Mouse (Mus musculus): ENCODE measurements at regions not wholly inside any gene's neighbourhood (a gene's known extent, or its start where the extent isn't known, plus 50 kb on each side); places are given as distances from the start of the nearest gene placed in this dataset.

DNA sequence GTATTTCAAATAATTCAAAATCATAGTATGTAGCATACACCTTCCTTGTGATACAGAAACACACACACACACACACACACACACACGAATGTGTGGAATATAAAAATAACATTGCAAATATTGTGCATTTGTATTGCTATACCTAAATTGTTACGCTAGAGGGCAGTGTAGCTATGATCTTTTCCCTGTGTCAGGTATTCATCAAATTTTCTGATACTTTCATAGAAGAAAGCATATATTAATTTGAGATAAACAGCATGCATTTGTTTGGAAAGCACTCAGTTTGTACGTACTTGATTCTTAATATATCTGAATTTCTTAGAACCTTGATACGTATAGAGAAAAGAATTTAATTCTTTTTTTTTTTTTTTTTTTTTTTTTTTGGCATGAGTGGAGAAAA lies 1700.9 kb upstream of the Sel1l start:
- peak in 1 of 2 experiments; percentile 2 for DNase-seq

- DNase-seq, result no peak
Measured at GRCm38 (mm10) chr12:93523465-93523864, 1674.5 kb upstream of the Sel1l start.

DNA sequence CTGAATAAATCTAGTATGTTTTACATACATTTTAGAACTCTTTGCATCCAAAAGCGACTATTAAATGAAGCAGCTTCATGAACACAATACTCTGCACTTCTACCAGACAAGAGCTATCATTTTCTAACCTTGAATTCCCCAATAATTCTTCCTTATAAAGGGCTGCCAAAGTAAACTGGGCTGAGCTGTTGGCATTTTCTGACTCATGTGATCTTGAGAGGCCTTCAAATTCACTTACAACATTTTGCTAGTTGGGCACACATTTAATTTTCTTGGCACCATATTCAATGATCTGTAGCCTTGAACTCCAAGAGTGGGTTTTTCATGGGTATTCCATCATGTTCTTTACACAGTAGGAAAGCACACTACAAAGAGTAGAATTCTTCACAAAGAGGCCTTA lies 1637.4 kb upstream of the Sel1l start:
- DNase-seq, result no peak

- DNase-seq, result no peak
Measured at GRCm38 (mm10) chr12:93462106-93462505, 1613.1 kb upstream of the Sel1l start.

DNA sequence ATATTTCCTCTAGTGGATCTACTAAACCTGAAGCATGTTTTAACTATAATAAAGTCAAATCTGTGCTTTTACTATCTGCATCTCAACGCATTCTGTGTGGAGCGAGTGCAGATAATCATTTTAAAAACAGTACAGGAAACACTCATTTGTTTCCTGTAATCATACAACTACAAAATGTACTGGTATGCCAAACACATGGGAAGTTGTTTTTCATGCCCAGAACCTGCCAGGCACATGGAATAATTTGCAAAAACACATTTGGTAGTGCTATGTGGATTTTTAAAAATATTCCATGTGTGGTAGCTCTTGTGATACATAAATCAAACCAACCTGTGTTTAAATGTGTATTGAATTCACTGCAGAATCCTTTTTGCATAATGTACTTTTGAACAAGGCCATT lies 1600.5 kb upstream of the Sel1l start:
- no peak for DNase-seq

DNA sequence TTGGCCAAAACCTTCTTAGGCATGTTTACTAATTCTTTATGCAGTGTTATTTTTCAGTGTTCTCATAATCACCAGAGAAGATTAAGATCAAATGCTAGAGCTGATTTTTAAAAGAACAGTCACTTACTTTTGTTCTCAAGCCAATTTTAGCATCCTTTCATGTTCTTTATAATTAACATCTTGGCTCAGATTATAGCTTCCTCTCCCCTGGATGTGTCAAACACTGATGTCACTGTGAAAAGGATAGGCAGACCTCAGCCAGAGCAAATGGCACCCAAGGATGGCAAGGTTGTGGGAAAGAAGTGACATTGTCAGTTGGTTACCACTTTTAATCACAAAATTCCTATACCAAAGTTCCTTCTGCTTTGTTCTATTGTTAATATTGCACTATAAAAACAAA lies 1580.3 kb upstream of the Sel1l start:
- DNase-seq, result peak in 1 of 2 experiments; percentile 1

- no peak for DNase-seq
Measured at GRCm38 (mm10) chr12:93427988-93428387, 1579.0 kb upstream of the Sel1l start.

GRCm38 (mm10) chr12:93416381-93416780 lies 1567.4 kb upstream of the Sel1l start:
- DNase-seq, result no peak

DNA sequence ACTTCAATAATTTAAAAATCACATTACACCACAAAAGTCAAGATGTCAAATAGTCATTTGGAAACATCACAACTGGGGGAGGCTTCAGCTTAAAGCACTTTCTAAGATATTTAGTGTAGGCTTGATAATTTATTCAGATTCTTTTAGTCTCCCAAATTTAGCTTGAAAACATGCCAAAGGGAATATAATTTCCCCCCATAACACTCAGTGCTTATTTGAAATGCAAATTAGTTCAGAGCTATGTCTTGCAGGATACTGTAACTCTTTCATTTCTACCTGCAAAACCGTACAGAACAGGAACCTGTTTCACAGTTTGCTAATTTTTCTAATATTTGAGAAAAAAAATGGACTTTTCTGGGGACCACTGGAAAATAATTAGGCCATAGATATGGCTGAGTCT lies 1566.8 kb upstream of the Sel1l start:
- no peak for DNase-seq

DNA sequence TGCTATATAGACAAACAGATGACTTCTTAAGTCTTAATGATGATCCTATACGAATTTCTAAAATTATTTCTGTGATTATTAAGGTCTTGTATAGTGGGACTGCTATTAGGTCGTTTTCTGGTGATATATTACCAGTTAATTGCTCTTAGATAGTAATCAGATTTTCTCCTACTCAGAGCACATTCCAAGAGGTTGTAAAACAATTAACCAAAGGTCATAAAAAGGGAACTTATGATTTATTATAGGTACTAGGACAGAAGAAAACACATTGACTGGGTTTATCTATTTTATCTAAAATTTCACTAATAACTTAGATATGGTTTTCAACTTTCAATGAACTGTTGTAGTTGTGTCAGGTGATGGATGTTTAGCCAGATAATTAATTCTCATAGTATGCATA lies 1536.6 kb upstream of the Sel1l start:
- DNase-seq, result no peak

- DNase-seq, result no peak
Measured at GRCm38 (mm10) chr12:93342933-93343332, 1494.0 kb upstream of the Sel1l start.

DNA sequence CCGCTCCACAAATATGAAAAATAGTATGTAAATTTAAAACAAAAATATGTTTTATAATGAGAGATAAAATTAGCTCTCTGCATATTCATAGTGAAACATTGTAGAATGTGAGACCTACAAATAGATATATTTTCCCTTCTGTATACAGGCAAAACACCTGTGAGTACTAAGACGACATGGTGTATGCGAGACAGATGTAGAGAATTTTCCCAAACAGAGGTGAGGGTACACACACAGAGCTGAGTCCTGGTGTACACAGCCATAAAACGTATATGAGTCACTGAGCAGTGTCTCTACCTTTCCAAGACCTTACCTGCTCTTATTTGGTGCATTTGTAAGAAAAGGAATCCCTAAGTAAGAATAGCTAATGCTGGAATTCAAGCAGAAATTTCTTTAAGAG lies 1493.6 kb upstream of the Sel1l start:
- no peak for DNase-seq

GRCm38 (mm10) chr12:93335520-93335919 lies 1486.6 kb upstream of the Sel1l start:
- DNase-seq, result no peak

GRCm38 (mm10) chr12:93312214-93312613 lies 1463.3 kb upstream of the Sel1l start:
- no peak for DNase-seq

DNA sequence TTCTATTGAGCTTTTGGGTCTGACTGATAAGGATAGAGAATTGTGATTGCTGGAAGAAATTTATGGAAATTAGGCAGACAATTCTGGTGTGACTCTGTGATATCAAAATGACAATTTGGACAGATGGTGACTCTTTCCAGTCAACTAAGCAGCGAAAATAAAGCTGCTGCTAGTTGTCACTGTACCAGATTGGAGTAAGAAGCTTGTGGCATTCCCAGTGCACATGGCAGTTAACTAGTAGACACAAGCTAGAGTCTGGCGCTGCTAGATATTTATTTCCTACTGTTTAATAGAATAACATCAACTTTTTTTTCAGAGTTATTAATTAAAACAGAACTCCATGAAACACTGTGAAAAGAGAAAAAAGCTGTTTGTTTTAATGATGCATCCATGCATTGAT lies 1432.9 kb upstream of the Sel1l start:
- no peak for DNase-seq

DNA sequence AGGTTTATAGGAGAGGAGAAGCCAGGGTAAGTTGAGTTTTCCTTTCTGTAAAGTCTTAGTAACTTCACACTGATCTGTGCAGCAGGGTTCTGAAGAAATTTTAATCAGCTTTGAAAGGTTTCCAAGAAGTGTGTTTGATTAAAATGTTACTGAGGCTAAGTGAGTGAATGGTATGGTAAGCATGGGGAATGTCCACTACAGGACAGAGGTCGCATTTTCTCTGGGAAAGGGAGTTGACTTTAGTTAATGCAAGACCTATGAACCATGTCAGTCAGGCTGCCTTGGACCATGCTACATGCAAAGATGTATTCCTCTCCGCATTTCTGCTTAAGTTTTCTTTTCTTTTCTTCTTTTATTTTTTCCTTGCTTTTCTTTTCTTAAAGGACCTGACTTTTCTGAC lies 1424.7 kb upstream of the Sel1l start:
- no peak for DNase-seq

DNA sequence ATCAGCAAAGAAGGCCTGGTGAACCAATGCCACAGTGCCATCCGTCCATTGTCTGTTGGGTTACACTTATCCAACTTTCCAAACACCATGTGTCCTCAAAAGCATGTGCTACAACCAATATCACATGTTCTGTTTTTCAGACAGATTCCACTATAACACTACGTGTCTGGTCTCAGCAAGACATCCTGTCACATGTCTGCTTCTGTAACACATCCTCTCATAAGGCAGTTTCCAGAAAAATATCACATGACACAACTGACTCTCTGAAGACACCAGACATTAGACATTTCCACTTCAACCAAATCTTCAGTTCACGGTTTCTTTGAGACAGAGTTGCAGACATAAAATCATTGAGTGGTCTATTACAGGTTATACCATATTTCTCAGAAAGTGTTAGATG lies 1381.3 kb upstream of the Sel1l start:
- no peak for DNase-seq

DNA sequence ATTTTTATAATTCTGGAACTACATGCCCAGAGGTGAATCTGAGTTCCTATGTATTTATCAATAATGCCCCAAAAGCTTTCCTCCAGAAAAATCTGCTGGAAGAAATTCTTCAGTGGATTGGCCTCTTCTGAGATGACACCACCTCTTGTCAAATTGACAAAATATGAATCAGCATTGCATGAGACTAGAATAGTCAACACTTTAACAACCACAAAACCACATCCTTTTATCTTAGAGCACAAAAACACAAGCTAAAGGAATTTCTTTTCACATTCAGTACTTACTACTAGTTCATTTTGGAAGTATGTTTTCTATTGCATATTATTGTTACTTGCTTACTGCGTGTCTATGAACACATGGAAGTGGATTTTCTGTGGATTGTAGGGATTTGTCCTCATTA lies 1377.9 kb upstream of the Sel1l start:
- no peak for DNase-seq

DNA sequence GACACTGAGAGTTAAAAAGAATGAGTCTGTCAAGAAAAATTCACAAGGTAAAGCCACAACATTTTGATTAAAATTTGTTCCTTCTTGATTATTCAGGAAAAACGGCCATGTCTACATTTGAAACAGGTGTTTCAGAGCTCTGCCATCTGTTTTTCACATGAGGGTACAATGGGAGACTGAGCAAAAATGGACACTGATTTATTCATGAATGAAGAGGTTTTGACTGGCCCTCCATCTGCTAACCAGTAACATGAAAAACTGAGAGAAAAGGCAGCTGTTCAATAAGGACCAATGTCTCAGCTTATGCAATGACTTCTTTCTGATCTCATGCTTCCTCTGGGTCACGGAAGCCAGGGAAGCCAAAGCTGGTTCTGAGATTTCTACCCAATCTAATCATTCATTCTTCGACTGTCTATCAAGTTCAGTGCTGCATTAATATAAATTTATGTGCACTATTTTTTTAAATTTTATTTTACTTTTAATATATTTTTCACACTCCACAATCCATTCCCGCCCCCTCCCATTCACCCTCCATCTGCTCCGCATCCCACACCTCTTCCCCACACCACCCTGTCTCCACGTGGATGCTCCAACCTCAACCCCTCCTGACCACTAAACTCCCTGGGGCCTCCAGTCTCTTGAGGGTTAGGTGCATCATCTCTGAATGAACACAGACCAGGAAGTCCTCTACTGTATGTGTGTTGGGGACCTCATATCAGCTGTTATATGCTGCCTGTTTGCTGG lies 1372.4 kb upstream of the Sel1l start:
- no peak for DNase-seq

DNA sequence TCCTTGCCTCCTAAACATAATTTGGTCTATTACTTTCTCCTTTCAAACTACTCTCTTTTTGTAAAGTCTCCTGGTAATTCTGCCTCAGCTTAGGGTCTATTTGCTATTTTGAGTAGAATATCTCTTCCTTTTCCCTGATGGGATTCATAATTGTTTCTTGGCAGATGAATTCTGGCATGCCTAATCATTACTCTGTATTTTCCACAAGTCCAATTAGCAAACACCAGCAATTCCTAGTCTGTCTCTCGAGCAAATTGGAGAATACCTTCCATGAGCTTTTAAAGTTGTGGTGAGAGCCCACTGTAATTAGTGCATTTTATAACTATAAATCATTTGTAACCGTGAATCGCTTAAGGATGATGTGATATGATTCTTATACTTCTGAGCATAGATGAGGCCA lies 1358.6 kb upstream of the Sel1l start:
- no peak for DNase-seq

- DNase-seq, result no peak
Measured at GRCm38 (mm10) chr12:93188940-93189339, 1340.0 kb upstream of the Sel1l start.

DNA sequence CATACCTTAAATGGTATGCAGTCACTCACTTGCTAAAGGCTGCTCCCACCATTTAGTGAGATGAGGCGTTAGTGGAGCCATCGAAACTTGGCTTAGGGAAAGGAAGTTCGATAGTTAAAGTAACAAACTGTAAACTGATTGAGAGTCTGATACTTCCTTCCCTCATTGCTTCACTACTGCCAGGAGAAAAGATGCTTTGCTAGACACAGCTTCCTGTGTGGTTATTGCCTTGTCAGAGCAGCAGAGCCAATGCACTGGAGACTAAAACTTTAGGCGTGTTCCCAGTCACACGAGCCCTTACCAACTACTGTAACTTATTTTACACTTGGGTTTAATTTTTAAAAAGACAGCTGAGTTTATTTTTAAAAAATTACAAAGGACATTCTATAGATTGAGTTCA lies 1324.8 kb upstream of the Sel1l start:
- no peak for DNase-seq

GRCm38 (mm10) chr12:93160252-93160651 lies 1311.3 kb upstream of the Sel1l start:
- DNase-seq, result peak in 1 of 2 experiments; percentile 3

GRCm38 (mm10) chr12:93152618-93153245 lies 1303.8 kb upstream of the Sel1l start:
- peak; percentile 32 to 43 for DNase-seq

- no peak for DNase-seq
Measured at GRCm38 (mm10) chr12:93151530-93151929, 1302.6 kb upstream of the Sel1l start.
